Comparison of ENCODE assay signal across 9 mouse cellular contexts in genomic region chr7:144684467-144684866, GRCm38 (mm10).
DNase-seq lines count a peak whose midpoint lies in the region; ATAC-seq and TF ChIP-seq lines count a peak whose summit lies in the region.
"Had no signal": no experiment of that assay in that cellular context is flagged by ENCODE, and none has a peak within 500 bp of the region (broad histone marks: within the 10 kb centered on the region; RNA-seq: fewer than 3 reads in every experiment).

No protein-coding gene starts in this region.

- H3K27me3 ChIP-seq in hindbrain, embryonic 10.5 days (ENCODE audit: insufficient read depth, poor library complexity, severe bottlenecking): peaks cover 20% of the 10 kb centered on the region
- H3K27me3 ChIP-seq in hindbrain, embryonic 12.5 days: peaks cover 7% of the 10 kb centered on the region
- no peaks in the 10 kb centered on the region for H3K27me3 ChIP-seq in lung, embryonic 14.5 days (ENCODE audit: insufficient read depth, low read length)
- H3K27me3 ChIP-seq: lung, embryonic 15.5 days had no signal

- H3K9me3 ChIP-seq in hindbrain, embryonic 10.5 days: no peaks in the 10 kb centered on the region
- H3K9me3 ChIP-seq in hindbrain, embryonic 12.5 days (replicated peaks): no peaks in the 10 kb centered on the region
- no peaks in the 10 kb centered on the region for H3K9me3 ChIP-seq in lung, embryonic 14.5 days (ENCODE audit: low read depth, low read length)
- H3K9me3 ChIP-seq: lung, embryonic 15.5 days had no signal

- no peak for DNase-seq in hindbrain, embryonic 10.5 days (ENCODE audit: low spot score)
- peak; percentile 92 for DNase-seq in 3T3-L1 (ENCODE audit: low read depth, low spot score)
- DNase-seq in brain, adult 2 months (ENCODE audit: low read depth, low spot score): peak; percentile 14
- peak; percentile 79 for DNase-seq in lung, embryonic 14.5 days
- no peak for DNase-seq in ovary, adult 18-20 months (ENCODE audit: low spot score)
- DNase-seq in urinary bladder, postnatal 4 days (ENCODE audit: low spot score in 2 of 2): no peak

- H3K4me1 ChIP-seq in hindbrain, embryonic 10.5 days (replicated peaks): peaks cover 33% of the 10 kb centered on the region
- peaks cover 12% of the 10 kb centered on the region for H3K4me1 ChIP-seq in hindbrain, embryonic 12.5 days
- H3K4me1 ChIP-seq in lung, embryonic 14.5 days (ENCODE audit: insufficient read depth): peaks cover 7% of the 10 kb centered on the region; the same call in 1 of the 2 replicates

- no peak overlapping the region for H3K4me2 ChIP-seq in hindbrain, embryonic 12.5 days (replicated peaks)
- H3K4me2 ChIP-seq in lung, embryonic 14.5 days: no peak overlapping the region
- H3K4me2 ChIP-seq: lung, embryonic 15.5 days had no signal

- 0 out of 2 replicates have a peak, but pooled peaks cover 2% of the 10 kb centered on the region for H3K36me3 ChIP-seq in hindbrain, embryonic 10.5 days
- H3K36me3 ChIP-seq in hindbrain, embryonic 12.5 days: no peaks in the 10 kb centered on the region
- H3K36me3 ChIP-seq in lung, embryonic 14.5 days (ENCODE audit: insufficient read depth): no peaks in the 10 kb centered on the region
- H3K36me3 ChIP-seq: lung, embryonic 15.5 days had no signal

- no peak for TF ChIP-seq CTCF in lung, embryonic 14.5 days (IDR thresholded peaks at IDR 0.05; ENCODE audit: low read depth)

- peak overlapping the region; percentile 66 for H3K27ac ChIP-seq in hindbrain, embryonic 10.5 days
- H3K27ac ChIP-seq in hindbrain, embryonic 12.5 days: no peak overlapping the region
- H3K27ac ChIP-seq in lung, embryonic 14.5 days (ENCODE audit: low read depth): no peak overlapping the region

- 61% methylated on average over 5 of the region's 5 CpGs for WGBS in hindbrain, embryonic 10.5 days
- 39% methylated on average over 5 of the region's 5 CpGs for WGBS in hindbrain, embryonic 12.5 days
- WGBS in lung, embryonic 14.5 days: 22% methylated on average over 5 of the region's 5 CpGs

- H3K9ac ChIP-seq in hindbrain, embryonic 12.5 days: no peak overlapping the region
- no peak overlapping the region for H3K9ac ChIP-seq in lung, embryonic 14.5 days
- H3K9ac ChIP-seq: lung, embryonic 15.5 days had no signal

- no peak; the same call in 1 of the 2 replicates for ATAC-seq in hindbrain, embryonic 12.5 days (ENCODE audit: low FRiP score)
- ATAC-seq in lung, embryonic 14.5 days (ENCODE audit: insufficient read depth): peak; percentile 58
- no peak for ATAC-seq in activated CD4-positive, CD25-positive, alpha-beta regulatory T cell, adult 4 months

- no peak overlapping the region for H3K4me3 ChIP-seq in hindbrain, embryonic 10.5 days
- H3K4me3 ChIP-seq in hindbrain, embryonic 12.5 days: no peak overlapping the region
- H3K4me3 ChIP-seq in lung, embryonic 14.5 days (ENCODE audit: low read depth, low read length): no peak overlapping the region
- H3K4me3 ChIP-seq: lung, embryonic 15.5 days had no signal

Comparison
In these comparisons a context has a peak if more than half of its experiments do, and no peak if none do; other contexts are left out.
1. DNase-seq: peak in 3T3-L1 (single experiment), brain, adult 2 months (single experiment) and lung, embryonic 14.5 days (single experiment); none in hindbrain, embryonic 10.5 days (single experiment), ovary, adult 18-20 months (single experiment) and urinary bladder, postnatal 4 days (0 of 2).